Mouse (Mus musculus) kidney, postnatal 10 days (tissue): Measurements from ENCODE around the gene Spata13.
A peak's percentile ranks its signal among the peaks of the same experiment; 100 is the strongest.

Experiments used
- DNase-seq: peaks from one replicate; pipeline ENCODE4 v3.0.0; 2021; ENCODE audit warnings: mixed read lengths

Spata13 gene

DNA sequence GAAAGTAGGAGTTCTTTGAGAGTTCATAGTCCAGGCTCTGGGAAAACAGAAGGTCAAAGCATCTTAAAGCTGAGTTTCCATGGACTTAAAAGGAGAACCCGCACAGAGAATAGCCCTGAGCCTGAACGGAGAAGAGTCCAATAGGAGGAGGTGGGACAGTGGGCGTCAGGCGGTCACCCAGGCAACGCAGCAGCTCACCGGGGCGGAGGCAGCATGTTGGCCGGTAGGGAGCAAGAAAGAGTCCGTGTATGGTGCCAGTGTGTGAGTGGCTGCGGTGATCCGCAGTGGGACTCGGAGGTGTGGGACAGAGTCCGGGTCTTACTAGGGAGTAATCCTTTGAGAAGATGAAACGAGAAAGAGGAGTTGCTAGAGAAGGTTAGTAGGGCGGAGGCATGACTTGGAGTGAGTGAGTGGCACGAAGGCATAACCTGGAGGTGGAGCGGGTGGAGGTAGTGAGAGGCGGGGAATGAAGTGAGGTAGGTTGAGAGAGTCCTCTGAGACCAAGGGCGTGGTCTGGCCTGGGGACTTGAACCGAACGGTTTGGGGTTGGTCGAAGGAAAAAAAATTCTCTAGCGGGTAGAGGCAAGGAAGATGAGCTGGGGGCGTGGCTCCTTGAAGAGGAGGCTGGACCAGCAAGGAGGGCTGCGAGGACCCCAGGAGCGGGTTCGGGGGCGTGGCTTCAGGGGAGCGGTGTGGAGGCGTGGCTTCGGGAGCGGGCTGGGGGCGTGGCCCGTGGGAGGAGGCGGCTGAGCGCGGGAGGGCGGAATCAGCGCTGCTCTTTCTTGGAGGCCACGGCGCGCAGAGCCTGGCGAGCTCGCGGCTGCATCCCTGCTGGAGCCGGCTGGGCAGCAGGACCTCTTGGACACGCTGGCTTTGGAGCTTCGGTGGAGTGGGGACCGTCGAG lies at the start of gene Spata13:
Gene Spata13 (plus strand): TSS at position 41 of the 904 bp plus-strand sequence.
- peak; percentile 96 for DNase-seq

DNA sequence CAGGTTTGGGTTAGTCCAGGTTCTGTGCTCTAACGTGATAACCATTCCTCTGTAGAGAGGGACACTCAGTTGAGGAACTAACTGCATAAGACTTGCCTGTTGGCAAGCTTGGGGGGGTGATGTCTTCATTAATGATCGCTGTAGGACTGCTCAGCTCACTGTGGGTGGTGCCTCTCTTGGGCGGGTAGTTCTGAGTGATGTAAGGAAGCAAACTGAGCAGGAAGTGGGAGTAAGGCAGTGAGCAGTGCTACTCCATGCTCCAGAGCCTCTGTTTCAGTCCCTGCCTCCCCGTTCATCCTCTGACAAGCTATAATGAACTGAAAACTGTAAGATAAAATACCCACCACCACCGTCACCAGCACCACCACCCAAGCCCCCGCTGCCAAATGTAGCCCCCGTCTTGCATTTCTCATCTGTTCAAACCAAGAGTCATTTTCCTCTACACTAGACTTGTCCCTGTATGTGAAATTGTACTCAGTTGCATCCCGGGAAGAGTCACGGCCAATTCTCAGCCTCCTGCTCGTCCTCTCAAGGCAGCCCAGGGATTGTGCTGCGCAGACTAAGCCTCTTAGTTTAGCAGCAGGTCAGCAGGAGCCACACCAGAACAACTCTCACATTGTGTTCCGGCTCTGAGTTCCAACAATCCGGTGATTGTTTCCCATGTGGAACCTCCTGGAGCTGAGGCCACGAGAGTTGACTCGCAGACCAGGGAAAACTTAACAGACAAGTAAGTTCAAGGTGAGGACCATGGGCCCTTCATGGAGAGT lies 46.9 kb upstream of the Spata13 start:
- DNase-seq: no peak

DNA sequence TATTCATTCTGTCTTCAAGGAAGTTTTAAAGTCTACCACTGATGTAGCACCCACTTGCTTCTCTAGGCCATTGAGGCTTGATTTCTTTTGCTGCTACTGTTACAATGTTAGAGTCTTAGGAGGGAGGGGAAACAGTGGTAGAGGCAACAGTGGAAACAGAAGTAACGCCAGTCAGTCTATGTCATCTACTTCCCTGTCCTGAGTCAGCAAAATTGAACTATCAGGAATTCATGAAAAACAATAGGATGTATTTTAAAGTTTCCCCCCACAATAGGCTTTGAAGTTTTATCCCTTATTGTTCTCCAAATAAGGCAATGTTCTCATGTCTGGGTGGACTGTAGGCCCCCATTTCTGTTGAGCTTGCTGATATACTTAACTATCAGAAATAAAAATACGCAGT lies 44.8 kb upstream of the Spata13 start:
- no peak for DNase-seq

DNA sequence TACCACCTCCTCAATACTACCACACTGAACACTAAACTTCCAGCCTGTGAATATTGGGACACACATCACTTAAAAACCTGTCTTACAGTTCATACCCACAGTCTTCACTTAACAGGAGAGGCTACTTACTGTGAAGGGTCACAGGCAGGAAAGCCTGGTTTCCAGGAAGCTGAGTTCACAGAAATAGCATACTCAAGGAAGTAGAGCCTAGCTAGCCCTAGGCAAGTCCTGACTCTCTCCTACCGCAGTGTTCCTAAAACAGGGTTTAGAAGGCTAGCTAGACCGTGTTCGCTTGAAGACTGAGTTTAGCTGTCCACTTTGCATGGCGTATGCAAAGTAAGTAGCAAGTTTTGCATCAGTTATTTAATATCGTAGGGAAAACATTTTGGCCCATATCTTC lies 41.5 kb upstream of the Spata13 start:
- no peak for DNase-seq

DNA sequence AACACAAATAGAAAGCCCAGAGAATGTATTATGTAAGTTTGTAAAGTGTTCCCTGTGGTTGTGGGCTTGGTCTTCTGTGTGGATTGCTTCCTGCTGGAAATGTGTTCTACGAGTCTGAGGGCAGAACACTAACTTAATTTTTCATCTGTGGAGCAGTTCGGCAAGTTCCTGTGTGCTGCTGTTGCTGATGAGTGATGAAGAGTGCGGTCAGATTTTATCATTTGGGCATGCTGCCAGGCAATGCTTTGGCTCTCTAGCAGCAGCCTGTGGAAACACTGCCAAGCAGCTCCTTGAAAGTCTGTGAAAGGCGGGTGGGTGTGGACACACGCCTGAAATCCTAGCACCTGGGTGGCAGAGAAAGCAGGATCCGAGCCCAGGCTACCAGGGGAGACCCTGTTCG lies 41.0 kb upstream of the Spata13 start:
- DNase-seq: peak; percentile 75

DNA sequence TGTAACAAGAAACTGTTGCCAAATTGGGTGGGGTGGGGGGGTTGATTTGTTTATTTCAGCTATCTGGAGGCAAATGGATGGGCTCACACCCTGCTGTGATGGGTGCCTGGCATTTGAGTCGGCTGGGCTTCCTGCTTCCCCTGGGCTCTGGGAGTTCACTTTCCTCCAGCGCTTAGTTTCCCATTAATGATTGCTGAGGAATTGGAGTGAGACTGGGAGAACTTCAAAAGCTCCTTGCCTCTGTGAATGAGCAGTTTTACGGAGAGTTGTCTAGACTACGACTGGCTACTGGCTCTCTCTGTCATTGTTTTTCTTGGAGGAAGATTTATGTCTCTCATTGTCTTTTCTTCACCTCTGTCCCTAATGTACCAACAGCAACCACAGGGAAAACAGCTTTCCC lies 36.2 kb upstream of the Spata13 start:
- peak; percentile 55 for DNase-seq

DNA sequence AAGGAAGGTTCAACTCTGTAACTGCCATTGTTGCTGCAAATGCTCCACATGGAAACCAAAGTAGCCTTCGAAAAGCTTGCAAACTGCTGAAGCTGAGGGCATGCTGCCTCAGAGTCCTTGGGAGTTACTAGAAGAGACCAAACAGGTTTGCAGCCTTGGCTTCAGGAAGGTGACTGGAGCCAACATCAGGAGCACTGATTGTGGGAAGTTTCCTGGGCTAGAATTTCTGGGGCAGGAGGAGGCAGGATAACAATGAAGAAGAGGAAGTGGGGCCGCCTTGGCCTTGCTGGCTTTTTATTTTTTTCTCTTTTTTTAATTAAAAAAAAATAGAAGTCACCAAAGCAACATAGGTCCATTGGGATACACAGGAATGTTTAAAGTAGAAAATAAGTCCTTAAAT lies 34.8 kb upstream of the Spata13 start:
- DNase-seq: peak; percentile 38

DNA sequence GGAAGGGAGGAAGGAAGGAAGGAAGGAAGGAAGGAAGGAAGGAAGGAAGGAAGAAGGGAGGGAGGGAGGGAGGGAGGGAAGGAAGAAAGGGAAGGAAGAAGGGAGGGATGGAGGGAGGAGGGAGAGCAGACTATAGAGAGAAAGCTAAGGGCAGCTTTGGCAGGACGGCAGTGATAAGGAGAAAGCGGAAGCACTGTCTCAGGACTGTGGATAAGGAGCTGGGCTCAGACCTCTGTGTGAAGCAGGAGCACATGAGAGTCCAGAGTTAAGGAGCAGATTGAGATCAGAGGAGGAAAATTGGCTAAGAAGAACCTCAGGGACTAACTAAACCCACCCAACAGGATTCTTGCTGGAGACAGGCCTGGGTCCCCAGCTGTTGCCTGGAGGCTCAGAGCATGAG lies 28.2 kb upstream of the Spata13 start:
- DNase-seq: no peak

DNA sequence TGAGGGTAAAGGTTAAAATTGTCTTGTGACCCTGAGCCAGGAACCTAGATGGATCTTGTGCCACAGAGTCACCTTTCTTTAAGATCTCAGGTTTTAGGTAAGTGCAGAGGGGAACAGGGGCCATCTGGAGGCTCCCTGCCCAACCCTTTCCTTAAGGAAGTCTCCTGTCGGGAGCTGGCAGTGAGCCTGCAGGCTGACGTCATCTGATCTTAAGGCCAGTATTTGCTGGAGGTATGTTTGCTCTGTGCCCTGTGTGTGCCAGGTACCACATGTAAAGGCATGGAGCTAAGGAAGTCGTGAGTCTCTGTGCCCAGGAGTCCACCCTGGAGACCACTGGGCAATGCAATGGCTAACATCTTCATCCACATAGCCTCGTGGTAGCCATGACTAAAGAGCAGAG lies 27.6 kb upstream of the Spata13 start:
- DNase-seq: peak; percentile 73

DNA sequence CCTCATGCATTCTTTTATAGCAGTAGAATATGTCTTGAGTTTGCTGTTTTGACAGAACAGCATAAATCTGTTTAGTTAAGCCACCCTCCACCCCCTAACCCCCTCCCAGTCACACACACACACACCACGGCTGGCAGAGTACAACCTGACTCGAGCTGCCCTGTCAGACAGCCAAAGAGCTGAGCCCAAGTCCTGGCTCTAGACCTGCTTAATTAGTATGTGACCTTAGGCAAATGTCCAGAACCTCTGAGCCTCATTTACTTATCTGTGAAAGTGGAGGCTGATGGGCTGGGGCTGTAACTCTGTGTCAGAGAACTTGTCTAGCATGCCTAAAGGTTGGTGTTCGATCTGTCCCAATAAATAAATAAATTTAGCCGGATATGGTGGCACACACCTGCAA lies 26.1 kb upstream of the Spata13 start:
- no peak for DNase-seq

DNA sequence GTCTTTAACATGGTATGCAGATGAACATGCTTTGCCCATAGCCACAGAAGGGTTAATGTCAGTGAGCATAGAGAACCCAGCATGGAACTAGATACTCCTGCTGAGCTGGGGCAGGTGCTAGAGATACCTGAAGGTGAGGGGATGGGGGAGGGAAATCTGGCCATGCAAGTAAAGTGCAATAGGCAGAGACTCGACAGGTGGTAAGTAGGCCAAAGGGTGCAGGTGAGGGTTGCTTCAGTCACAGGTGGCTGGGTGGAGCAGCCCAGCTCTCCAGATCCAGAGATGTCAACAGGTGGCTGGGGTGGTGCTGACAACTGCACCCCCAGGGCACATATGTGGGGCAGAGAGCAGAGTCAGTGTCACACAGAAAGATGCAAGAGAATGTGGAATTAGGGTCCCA lies 24.6 kb upstream of the Spata13 start:
- no peak for DNase-seq

DNA sequence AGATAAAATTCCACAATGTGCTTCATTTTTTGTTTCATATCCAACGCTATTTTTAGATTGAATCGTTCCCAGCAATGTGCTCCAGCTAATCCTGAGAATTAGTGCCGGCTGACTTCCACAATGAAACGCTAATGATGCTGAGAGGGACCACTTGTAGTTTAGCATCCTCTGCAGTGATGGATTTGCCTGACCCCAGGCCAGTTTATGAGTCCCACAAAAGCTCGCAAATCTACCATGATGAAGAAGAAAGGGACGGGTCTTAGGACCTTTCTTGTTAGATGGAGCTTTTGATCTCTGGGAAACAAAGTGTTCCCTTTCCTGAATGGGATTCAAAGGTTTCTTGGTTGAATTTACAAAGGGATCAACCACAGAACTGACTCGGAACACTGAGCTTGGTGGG lies 21.1 kb upstream of the Spata13 start:
- DNase-seq: no peak

DNA sequence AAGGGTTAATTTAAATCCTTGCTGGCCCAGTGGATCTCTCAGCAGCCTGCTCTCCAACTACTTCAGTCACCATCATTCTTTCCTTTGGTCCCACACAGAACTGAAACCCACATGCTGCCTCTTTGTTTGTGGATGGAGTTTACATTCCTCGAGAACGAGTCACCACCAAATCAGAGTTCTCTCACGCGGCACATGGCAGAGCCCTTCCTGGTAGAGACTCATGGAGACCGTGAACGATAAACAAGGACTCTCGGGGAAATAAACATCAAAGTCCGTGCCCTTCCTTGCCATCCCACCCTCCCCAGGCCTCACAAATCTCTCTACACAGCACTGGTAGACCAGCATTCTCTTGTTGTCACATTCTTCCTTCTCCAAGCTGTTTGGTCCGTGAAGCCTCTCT lies 12.7 kb upstream of the Spata13 start:
- DNase-seq: no peak

DNA sequence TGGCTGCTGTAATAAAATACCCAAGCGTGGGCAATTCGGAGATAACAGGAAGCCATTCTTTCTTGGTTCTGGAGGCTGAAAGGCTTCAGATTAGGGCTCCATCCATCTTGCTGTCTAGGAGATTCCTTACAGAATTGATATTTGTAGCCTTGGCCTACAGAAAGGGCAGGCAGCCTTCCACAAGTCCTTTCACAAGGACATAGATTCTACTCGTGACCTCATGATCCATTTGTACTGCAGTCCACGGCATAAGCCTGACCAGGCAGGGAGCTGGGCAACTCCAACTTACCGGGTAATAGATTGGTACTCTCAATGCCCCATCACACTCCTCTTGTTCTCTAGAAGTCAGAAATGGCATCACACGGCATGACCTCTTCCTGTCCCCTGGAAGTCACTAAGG lies 8.3 kb upstream of the Spata13 start:
- no peak for DNase-seq

DNA sequence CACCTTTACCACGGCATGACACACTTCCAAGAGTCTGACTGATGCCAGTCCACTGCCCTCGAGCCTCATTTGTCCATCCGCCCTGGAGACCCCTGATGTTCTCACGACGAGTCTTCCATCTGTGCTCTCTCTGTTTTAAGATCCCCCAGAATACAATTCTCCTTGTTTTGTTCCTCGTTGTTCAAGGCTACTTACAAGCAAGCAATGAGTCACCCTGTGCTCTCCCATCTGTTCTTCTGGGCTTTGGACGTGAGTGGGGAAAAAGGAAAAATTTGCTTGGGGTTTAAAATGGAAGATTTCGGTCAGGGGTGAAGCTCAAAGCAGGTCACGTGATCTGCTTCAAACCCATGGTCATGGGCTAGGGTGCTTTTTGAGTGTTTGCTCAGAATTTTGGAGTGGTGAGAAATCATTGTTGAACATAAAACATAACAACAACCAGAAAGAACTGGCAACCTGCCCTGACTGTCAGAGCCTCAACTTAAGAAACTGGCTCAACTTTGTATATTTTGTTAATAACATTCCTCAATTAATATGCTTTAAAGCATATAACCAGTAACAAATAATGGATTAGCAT lies 3.8 kb upstream of the Spata13 start:
- DNase-seq: peak; percentile 28

DNA sequence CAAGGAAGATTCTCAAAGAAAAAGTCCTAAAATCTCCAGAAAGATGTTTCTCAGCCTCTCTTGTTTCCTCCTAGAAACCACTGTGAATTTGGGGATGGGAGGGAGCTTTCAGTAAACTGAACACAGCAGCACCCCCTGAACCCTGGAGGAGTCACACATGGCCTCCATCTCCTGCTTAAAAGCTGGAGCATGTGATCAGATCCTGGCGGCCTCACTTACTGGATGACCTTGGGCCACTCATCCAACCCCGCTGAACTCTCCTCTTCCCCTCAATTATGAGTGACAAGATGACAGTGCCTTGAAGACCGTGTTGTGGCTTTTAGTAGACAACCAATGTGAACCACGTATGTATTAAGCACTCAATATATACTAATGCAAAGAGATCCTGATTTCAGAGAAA lies 2.8 kb upstream of the Spata13 start:
- DNase-seq: no peak

DNA sequence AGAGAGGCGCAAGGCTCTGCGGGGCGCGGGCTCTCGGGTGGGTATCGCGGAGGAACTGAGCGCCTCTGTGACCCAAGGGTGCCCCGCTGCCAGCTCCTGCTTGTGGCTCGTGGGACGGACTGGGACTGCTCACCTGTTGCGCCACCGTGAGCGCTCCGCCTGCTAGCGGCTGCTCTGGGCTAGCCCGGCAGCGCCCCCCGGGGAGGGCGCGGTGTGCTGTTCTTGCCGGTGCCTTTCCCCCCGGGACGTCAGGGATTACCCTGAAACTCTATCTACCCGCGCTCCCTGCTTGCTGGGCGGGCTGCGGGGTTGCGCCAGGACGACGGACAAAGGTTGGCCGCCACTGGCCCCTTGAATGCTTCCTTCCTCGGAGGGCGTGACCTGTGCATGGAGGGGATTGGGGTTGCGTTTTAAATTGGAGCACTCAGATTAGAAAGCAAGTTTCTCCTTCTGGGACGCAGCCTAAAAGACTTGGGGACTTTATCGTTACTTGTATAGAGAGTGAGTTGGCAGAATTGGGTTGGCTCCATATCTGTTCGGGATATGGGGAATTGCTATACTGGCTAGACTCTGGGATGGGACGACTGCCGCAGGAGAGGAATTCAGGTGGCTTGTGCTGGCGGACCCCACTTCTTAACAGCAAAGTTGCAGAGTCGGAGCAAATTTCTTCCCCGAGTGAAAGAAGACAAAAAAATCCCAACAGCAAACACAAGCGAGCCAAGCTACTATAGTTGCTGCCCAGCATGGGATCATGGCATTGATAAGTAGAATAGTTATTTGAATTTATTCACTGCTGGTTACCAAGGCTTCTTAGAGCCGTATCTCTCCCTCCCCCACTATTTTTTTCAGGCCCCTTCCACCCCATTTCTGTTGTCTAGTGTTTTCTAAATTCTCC lies 1.3 kb downstream of the Spata13 start:
- DNase-seq: peak; percentile 79

DNA sequence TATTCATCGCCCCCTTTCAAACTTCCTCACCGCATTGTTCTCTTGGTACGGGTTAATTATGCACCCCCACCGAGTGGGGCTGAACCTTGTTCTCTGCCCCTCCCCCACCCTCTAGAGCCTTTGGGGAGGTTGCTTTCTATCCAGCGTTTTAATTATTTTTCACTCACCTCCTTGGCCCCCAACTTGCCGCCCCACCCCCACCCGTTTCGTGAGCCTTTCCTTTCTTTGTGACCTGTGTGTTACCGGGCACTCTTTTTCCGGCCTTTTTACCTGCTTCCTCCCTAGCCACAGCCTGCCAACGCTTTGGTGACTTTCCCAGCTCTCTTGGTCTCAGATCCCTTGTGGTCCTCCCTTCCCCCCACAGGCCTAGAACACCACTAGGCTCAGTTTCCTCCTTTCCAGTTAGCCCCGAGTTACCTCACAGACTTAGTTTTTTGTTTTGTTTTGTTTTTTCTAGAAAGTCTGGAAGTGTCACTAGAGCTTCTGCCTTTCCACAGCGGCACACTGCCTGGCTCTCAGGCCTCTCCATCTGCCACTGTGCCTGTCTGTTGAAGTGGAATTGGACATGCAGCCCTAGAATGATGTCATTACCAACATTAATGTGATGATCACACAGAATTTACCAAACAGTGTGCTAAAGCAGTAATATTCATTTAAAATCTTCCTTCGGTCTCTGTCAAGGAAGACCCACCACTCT lies 2.3 kb downstream of the Spata13 start:
- peak; percentile 67 for DNase-seq

DNA sequence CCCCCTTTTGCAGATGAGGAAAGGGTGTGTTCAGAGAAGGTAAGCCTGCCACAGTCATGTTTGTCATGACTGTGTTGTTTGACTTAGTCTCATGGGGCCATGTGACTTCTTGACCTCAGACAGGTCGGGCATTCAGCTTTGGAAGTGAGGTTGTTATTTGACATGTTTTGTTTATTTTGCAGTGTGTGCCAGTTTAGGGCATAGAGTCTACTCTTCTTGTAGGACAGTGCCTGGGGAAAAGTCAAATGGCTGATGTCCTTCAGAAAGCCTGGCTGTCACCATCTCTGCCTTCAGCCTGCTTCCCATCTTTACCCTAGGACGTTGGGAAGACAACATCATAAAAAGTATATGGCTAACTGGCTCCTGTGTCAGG lies 2.8 kb downstream of the Spata13 start:
- DNase-seq: no peak

DNA sequence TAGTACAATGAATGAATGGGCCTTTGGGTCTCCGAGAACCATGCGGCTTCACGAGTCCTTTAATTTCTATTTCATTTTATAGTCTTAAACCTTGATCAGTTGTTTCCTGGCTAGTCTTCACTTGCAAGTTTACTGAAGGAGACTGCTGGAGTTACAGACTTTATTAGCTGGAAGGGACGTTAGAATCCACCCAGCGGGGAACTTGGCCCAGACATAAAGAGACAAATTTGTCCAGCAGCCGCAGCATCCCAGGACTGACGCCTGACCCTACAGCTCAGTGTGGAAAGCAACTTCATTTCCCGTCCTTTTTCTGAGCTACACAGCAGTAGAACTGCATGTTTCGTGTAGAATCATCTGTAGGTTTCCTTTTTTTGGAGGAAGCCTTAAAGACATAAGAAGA lies 3.2 kb downstream of the Spata13 start:
- peak; percentile 28 for DNase-seq

DNA sequence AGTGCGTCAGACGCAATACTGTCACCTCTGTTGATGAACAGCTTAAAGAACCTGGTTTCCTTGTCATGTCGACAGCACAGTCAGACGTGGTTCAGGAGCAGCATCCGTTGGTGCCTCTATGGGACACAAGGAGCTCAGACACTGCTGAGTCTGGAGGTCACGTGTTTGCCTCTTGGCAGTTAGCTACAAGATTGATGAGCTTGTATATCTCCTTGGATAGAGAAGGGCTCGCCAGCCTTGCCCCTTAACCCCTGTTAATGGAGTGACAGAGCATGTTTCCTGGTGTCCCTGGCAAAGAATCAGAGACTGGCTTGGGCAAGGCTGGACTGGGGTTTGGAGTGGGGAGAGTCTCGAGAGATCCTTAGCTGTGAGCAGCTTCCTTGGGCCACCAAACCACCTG lies 4.4 kb downstream of the Spata13 start:
- peak; percentile 53 for DNase-seq

DNA sequence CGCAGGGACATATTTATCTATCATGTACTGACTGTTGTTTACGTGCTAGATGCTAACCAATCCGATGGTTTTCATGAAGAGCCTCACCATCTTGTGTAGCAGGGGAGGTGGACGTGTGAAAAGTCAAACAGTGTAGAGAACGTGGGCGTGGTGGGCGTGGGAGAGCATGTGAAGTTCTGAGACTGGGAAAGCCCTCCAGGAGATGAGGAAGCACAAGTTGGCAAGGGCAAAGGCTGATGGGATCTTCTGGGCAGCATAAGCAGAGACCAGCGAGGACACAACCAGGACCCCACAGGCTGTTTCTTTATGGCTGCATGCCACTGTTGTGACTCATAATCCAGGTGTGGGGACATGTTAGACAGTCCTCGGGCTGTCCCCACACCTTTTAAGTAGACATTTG lies 5.4 kb downstream of the Spata13 start:
- no peak for DNase-seq
